8 mouse cellular contexts compared by ENCODE assay signal in the genomic region with DNA sequence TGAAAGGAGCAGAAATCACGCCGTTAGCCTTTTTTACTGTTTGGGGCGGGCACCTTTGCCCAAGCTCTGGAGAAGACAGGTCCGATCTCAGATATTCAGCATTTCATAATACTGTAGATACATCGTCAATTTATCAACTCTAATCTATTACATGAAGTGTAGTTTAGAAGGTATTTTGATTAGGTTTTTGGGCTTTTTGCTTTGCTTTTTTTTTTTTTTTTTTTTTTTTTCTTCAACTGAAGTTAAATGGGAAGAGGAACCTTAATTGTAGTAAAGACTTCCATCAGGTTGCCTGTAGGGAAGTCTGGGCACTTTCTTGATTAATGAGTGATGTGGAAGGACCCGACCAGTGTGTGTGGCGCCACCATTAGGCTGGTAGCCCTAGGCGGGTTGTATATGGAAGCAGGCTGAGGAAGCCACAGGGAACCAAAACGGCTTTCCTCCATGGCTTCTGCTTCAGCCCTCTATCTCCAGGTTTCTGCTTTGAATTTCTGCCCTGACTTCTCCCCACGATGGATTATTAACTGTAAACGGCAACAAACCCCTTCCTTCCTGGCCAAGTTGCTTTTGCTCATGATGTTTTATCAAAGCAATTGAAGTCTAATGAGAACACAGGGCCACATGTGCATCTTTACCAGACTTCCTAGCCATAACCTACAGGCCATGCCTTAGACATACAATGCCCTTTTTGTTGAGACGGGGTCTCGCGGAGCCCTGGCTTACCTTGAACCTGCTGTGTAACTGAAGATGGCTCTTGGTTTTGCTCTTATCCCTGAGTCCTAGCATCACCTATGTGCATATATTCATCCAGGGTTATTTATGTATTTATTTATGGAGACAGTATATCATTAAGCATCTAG. TPM values are rescaled to one million over a fixed set of nuclear protein-coding genes. Genes with fewer than 3 reads are reported as not detected.
A peak's percentile ranks its signal among the peaks of the same experiment; 100 is the strongest.
DNase-seq lines count a peak whose midpoint lies in the region; ATAC-seq lines count a peak whose summit lies in the region.

No protein-coding gene starts in this region.

- H3K4me1 ChIP-seq in limb, embryonic 10.5 days: peaks cover 17% of the 10 kb centered on the region
- peaks cover 14% of the 10 kb centered on the region for H3K4me1 ChIP-seq in midbrain, embryonic 15.5 days

- peak overlapping the region; percentile 89 for H3K9ac ChIP-seq in midbrain, embryonic 15.5 days

- no peaks in the 10 kb centered on the region for H3K27me3 ChIP-seq in limb, embryonic 10.5 days (ENCODE audit: low read depth, poor library complexity, severe bottlenecking)
- no peaks in the 10 kb centered on the region for H3K27me3 ChIP-seq in midbrain, embryonic 15.5 days (replicated peaks)

- H3K27ac ChIP-seq in limb, embryonic 10.5 days: peak overlapping the region; percentile 96
- H3K27ac ChIP-seq in midbrain, embryonic 15.5 days: peak overlapping the region; percentile 96

- ATAC-seq in midbrain, embryonic 15.5 days (replicated peaks): no peak

- H3K4me2 ChIP-seq in midbrain, embryonic 15.5 days: peak overlapping the region; percentile 89

- DNase-seq in urinary bladder, postnatal 14 days (ENCODE audit: low spot score): peak; percentile 12
- no peak for DNase-seq in urinary bladder, adult 2 months (ENCODE audit: low spot score)
- DNase-seq in embryo, embryonic 10.5 days (ENCODE audit: low spot score): peak; percentile 36
- DNase-seq in heart, postnatal 36 days: peak; percentile 7 to 13
- DNase-seq in limb, embryonic 10.5 days (ENCODE audit: low spot score): peak; percentile 42
- DNase-seq in adipocyte (ENCODE audit: low spot score): no peak
- no peak for DNase-seq in gastrocnemius, postnatal 14 days

- peak overlapping the region; percentile 92 for H3K4me3 ChIP-seq in limb, embryonic 10.5 days
- H3K4me3 ChIP-seq in midbrain, embryonic 15.5 days: peak overlapping the region; percentile 72

- intact Hi-C loops in heart, postnatal 36 days (cut with DNase I): loop anchor here (1.0 to 2.0 kb wide), 2 partner anchors 32 to 81 kb away; no protein-coding TSS in a partner anchor
- intact Hi-C loops in gastrocnemius, postnatal 14 days (cut with DNase I; ENCODE audit: low total_unique reads): no loop called here

- no peaks in the 10 kb centered on the region for H3K9me3 ChIP-seq in limb, embryonic 10.5 days (replicated peaks)
- H3K9me3 ChIP-seq in midbrain, embryonic 15.5 days: no peaks in the 10 kb centered on the region

- WGBS in limb, embryonic 10.5 days: 31% methylated on average over 14 of the region's 14 CpGs
- WGBS in midbrain, embryonic 15.5 days: 29% methylated on average over 14 of the region's 14 CpGs

- H3K36me3 ChIP-seq in limb, embryonic 10.5 days: no peaks in the 10 kb centered on the region
- no peaks in the 10 kb centered on the region for H3K36me3 ChIP-seq in midbrain, embryonic 15.5 days (replicated peaks)

RNA-seq across cellular contexts. Expression of a gene that starts 1.0 kb away (rescaled TPM):
- 11.5 and 15.5 TPM in 2 replicates for polyA plus RNA-seq in urinary bladder, adult 2 months (2012; rRNA removed)
- 10 to 100 TPM in 1 of 2 experiments, 1 to 10 TPM in 1; 9.0 to 11.3 TPM for total RNA-seq in heart, postnatal 36 days (2021)
- 36.2 and 38.0 TPM in 2 replicates for polyA plus RNA-seq in limb, embryonic 10.5 days (2016; fragmentation: Nextera tagmentation; extraction: Ambion mirVana)
- polyA plus RNA-seq in midbrain, embryonic 15.5 days (2015; fragmentation: Nextera tagmentation; extraction: Ambion mirVana): 38.8 and 41.2 TPM in 2 replicates
- total RNA-seq in gastrocnemius, postnatal 14 days (2021): 10 to 100 TPM; 10.9 to 11.0 TPM

RNA-seq across cellular contexts. Expression of a gene that starts 58.0 kb away (rescaled TPM):
- polyA plus RNA-seq in urinary bladder, adult 2 months (2012; rRNA removed): 7.7 and 9.1 TPM in 2 replicates
- 10 to 100 TPM; 19.1 to 20.6 TPM for total RNA-seq in heart, postnatal 36 days (2021)
- 22.5 and 25.1 TPM in 2 replicates for polyA plus RNA-seq in limb, embryonic 10.5 days (2016; fragmentation: Nextera tagmentation; extraction: Ambion mirVana)
- 27.0 and 27.9 TPM in 2 replicates for polyA plus RNA-seq in midbrain, embryonic 15.5 days (2015; fragmentation: Nextera tagmentation; extraction: Ambion mirVana)
- total RNA-seq in gastrocnemius, postnatal 14 days (2021): 10 to 100 TPM; 12.2 to 16.2 TPM

Comparison
In these comparisons a context has a peak if more than half of its experiments do, and no peak if none do; other contexts are left out.
1. DNase-seq: peak in urinary bladder, postnatal 14 days (single experiment), embryo, embryonic 10.5 days (single experiment), heart, postnatal 36 days (2 of 2) and limb, embryonic 10.5 days (single experiment); none in urinary bladder, adult 2 months (single experiment), adipocyte (single experiment) and gastrocnemius, postnatal 14 days (single experiment).